Mouse (Mus musculus) CH12.LX (cell line): ENCODE results near the gene Fgfr2.

Experiments used
- CTCF ChIP-seq, 2 experiments: IDR thresholded peaks in 1 of 2; conservative IDR thresholded peaks in 1 of 2; 2 replicates each; pipeline ENCODE4 v1.5.1; 2011 to 2012; ENCODE audit warnings: low read depth in 2 of 2, low read length in 2 of 2, improper control_type of control experiment in 1 of 2, inconsistent platforms in 1 of 2, mild to moderate bottlenecking in 1 of 2, moderate library complexity in 1 of 2
- GABPA ChIP-seq: IDR thresholded peaks from 2 replicates; pipeline ENCODE4 v1.6.1; 2012; ENCODE audit warnings: low read depth, low read length, improper control_type of control experiment, inconsistent platforms; ENCODE audit not compliant: insufficient replicate concordance
- POLR2AphosphoS2 ChIP-seq: IDR thresholded peaks from 2 replicates; pipeline ENCODE4 v1.6.1; 2011; ENCODE audit warnings: low read depth, low read length, improper control_type of control experiment
- RCOR1 ChIP-seq: conservative IDR thresholded peaks from 2 replicates; pipeline ENCODE4 v1.6.1; 2012; ENCODE audit warnings: low read depth, mild to moderate bottlenecking, inconsistent platforms, low read length, improper control_type of control experiment
- TCF12 ChIP-seq: IDR thresholded peaks from 2 replicates; pipeline ENCODE4 v1.6.1; 2014; ENCODE audit warnings: low read depth, mild to moderate bottlenecking, inconsistent platforms, low read length, improper control_type of control experiment

- no peak for TF ChIP-seq RCOR1
- TF ChIP-seq CTCF (conservative IDR thresholded peaks at IDR 0.05 in 1 of 2, IDR thresholded peaks at IDR 0.05 in 1 of 2; ENCODE audit: low read depth in 2 of 2, low read length in 2 of 2), result no peak
- no peak for TF ChIP-seq POLR2AphosphoS2
- TF ChIP-seq GABPA, result no peak
- no peak for TF ChIP-seq TCF12
Observed at GRCm38 (mm10) chr7:130857973-130858372, 2265.2 kb downstream of the Fgfr2 start.
